Mouse (Mus musculus): ENCODE data around the gene Hist1h2ap.
"Not testable (repeated sequence)": the region's sequence is repeated elsewhere in the genome, so short reads cannot be mapped to it uniquely, and the experiment has no call there.

Hist1h2ap gene

DNA sequence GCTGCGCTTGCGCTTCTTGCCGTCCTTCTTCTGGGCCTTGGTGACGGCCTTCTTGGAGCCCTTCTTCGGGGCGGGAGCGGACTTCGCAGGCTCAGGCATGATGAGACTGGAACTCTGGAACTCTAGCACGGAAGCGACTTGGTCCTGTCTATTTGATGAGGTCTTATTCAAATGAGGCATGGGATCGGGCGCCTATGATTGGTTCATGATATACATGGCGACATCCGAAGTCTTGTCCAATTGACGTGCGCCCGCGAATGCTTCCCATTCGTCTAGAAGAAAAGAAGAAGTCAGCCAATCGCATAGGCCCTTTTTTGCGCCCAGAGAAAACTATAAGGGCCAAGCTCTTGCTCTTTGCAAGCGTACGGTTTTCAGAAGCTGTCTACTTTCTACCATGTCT lies 23.2 kb downstream of the Hist1h2ap start, which contains the start of the genes Hist1h2bq and Hist1h2ao:
Gene Hist1h2bq (minus strand): TSS at position 125 of the 400 bp plus-strand sequence.
Gene Hist1h2ao (plus strand): TSS at position 393 of the 400 bp plus-strand sequence.
- not testable (repeated sequence) for DNase-seq (ENCODE audit: low spot score in 2 of 2)

DNA sequence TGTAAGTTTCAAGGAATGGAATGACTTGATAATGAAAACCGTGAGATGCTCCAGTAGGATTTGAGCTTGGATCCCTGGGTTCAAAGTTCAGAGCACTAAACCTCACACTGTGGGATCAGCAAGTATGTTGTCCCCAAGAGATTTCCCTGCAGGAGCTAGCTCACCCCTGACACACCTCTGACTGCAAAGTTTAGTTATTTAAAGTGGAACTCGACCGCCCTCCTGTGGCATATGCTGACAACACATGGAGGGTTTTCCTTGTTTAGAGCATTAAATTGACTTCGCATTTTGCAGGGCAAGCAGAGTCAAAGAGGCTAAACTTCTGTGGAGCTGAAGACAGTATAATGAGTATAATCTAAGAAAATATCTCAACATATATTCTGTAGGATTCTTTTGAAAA lies 30.2 kb downstream of the Hist1h2ap start:
- DNase-seq (ENCODE audit: low spot score in 2 of 2), result not testable (repeated sequence)

DNA sequence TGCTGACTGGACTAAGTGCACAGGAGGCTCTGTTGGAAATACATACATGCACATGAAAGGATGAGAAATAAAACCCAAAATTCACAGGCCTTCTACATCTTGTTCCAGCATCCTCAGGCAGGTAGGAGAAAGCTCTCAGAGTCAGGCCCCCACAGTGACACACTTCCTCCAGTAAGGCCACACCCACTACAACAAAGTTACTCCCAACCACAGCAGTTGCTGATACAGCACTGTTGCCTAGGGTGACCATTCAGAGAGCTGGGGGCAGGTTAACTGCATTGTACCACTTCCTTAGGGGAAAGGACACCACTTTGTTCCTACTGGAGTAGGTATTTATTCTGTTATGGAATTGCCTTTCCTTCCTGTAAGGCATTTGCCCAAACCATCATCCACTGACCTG lies 36.1 kb downstream of the Hist1h2ap start:
- not testable (repeated sequence) for DNase-seq (ENCODE audit: low spot score in 2 of 2)

DNA sequence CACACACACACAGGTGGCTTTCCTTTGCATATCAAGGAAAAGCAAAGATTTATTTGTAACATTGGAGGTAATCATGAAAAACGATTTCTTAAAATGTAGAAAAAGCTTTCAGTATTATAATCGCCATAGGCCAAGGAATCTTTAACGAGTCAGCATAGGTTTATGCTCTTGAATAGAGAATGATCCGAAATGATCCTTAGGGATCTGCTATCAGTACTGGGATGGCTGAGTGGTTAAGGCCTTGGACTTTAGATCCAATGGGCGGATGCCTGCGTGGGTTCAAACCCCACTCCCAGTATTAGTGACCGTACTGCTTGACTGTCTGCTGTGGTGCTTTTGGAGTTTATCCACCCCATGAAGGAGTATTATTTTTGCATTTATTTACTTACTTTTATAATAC lies 37.7 kb downstream of the Hist1h2ap start:
- no peak for DNase-seq (ENCODE audit: low spot score in 2 of 2)

DNA sequence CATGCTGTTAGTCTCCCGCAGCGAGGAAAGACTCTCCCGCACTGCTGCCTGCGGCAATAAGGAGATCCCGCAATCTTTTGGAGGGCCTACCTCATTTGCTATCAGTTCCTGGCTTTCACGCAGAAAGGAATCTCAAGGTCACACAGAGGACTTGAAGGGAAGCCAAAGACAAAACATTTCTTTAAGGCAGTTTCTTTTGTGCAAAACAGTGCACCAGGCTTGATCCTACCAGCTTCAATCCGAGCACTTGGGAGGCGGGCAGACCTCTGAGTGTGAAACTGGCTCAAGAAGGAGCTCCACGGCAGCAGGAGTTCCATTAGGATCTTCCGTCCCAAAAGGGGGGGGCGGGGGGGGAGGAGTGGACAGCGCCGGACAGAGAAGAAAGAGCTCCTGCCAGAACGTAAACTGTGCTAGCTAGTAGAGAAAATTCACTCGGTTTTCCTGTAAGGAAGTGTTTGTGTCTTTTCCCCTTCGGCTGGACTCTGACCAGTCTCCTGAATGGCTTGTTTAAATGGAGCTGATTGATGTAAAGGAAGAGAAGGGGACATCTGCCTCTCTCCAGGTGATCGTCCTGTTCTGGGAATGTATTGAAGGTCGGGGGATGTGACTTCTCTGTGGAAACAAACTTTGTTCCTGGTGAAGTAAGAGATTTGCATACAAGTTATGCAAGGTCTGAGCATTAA lies 42.6 kb downstream of the Hist1h2ap start:
- DNase-seq (ENCODE audit: low spot score in 2 of 2), result no peak

DNA sequence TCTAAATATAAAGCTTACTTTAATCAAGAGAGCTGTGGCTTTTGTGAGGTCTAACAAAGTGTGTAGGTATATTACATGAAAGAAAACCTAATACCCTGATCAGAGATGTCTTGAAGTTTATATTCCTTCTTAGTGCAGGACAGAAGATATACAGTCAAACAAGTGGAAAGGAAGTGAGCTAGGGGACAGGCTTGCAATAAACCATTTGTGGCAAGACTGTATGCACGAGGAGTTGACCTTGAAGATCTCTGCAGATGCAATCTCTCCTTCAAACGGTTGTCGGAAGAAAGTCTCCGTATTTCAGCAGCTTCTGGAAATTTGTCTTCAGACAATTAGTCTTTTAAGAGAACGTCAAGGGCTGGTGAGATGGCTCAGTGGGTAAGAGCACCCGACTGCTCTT lies 43.4 kb downstream of the Hist1h2ap start:
- no peak for DNase-seq (ENCODE audit: low spot score in 2 of 2)

DNA sequence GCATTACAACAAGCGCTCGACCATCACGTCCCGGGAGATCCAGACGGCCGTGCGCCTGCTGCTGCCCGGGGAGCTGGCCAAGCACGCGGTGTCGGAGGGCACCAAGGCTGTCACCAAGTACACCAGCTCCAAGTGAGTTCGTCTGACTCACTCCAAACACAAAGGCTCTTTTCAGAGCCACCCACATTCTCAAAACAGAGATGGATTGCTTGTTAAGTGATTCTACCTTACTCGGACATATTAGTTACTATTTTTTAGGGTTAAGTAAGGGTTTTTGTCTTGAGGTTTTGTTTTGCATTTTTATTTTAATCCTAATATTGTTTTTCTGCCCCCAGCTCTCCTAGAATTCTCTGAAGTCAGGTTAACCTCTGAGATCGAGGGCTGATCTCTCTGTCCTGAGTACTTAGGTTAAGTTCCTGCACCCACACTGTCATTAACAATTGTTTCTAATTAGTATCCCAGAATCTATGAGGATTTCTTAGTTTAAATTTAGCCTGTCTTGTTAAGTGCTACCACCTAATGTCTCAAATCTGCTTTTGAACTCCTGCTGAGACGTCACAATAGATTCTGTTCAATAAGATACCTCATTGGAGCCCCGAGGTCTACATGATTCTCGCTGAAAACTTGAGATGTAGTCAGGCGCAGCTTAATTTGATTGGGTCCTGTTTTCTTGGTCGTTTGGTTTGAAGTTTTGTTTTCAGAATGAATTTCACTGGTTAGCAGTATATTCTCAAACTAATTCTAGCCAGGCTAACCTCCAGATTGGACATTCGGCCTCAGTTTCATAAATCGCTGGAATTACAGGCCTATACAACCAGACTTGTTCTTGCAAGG lies 45.3 kb downstream of the Hist1h2ap start:
- no peak for DNase-seq (ENCODE audit: low spot score in 2 of 2)

DNA sequence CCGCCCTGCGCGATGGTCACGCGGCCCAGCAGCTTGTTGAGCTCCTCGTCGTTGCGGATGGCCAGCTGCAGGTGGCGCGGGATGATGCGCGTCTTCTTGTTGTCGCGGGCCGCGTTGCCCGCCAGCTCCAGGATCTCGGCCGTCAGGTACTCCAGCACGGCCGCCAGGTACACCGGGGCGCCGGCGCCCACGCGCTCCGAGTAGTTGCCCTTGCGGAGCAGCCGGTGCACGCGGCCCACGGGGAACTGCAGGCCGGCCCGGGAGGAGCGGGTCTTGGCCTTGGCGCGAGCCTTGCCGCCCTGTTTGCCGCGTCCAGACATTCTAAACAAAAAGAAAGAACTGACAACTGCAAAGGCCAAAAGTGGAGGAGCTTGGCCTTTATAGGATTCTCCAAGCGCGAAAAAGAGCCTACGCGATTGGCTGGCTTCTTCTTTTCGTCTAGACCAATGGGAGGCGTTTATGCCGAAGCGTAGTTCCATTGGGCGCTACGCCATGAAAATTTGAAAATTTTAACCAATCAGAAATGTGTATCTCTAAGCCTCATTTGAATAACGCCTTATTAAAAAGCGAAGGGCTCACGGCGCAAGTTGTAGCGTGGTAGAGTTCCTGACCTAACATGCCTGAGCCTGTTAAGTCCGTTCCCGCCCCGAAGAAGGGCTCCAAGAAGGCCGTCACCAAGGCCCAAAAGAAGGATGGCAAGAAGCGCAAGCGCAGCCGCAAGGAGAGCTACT lies 46.2 kb downstream of the Hist1h2ap start, which contains the start of the genes Hist1h2an and Hist1h2bp:
Gene Hist1h2an (minus strand): TSS at position 320 of the 731 bp plus-strand sequence.
Gene Hist1h2bp (plus strand): TSS at position 563 of the 731 bp plus-strand sequence.
- peak; percentile 82 to 90 for DNase-seq (ENCODE audit: low spot score in 2 of 2)

DNA sequence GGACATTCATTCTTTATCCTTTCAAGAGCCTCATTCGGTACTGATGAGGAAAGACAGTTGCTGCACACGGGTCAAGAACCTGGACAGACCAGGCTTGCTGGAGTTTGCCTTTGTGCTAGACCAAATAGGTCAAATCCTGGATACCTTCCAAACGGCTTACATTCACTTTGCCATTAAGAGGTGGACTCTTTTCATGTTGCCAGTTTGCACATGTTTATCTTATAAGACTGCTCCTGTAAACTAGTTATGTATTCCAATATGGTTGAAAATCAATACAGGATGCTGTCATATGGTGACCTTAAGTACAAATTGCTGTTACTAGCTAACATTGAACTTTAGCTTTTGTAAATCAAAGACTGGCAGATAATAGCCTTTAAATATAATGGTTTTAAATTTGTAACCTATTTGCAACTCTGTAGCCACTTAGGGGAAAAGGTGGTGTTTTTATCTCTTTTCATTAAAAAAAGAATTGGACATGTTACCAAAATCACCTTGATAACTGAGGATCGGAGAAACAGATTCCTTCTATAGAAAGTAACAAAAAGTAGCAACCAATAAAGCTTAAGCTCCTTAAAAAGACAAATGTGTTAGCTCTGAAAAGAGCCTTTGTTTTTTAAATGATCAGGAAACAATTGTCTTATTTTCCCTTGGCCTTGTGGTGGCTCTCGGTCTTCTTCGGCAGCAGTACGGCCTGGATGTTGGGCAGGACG lies 47.0 kb downstream of the Hist1h2ap start:
- no peak for DNase-seq (ENCODE audit: low spot score in 2 of 2)

DNA sequence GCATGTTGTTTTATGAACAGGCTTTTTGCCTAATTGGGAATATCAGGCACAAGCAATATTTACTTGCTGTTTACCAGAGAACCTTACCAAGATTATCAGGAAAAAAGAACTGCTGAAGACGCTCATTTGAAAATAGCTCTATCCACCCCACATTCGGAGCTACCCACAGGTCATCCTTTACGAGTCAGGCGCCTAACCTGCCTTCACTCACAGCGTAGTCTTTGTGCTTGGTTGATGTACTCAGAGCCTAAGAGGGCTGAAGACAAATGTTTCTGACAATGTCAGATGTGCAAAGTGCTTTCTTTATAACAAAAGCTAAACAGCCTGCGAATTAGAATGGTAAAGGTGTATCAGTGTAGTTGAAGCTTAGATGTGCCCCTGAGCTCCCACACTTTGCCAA lies 49.0 kb downstream of the Hist1h2ap start:
- no peak for DNase-seq (ENCODE audit: low spot score in 2 of 2)

DNA sequence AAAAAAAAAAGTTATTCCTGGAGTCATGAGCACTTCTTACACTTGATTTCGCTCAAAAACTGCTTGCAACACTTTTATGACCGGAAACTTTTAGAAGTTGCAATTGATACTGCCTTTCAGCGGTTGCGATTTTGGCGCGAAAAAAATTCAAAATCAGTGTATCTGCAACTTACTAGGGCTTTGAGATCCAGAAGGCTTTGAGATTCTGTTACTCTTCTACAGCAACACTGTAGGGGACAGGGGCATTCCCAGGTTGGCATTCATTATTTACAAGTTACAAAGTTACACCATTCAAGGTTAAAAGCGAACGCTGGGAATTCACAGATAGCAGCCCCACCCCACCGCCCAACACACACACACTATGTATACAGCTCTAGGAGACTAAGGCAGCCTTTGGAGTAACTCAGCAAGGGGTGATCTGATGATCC lies 49.6 kb downstream of the Hist1h2ap start:
- DNase-seq (ENCODE audit: low spot score in 2 of 2), result no peak

DNA sequence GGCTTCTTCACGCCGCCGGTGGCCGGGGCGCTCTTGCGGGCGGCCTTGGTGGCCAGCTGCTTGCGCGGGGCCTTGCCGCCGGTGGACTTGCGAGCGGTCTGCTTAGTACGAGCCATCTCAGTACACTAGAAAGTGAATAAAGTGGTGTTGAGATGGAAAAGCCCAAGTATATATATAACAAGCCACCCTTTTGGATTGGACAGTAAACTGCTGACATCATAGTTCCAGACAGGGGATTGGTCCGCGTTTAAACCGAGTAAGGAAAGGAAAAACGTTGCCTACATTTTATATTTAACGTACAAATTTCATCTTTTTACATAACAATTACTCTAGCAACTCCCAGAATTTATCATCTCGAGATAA lies 50.1 kb downstream of the Hist1h2ap start, which contains the start of gene Hist1h3i:
Gene Hist1h3i (minus strand): TSS at position 116 of the 363 bp plus-strand sequence.
- peak; percentile 19 to 29 for DNase-seq (ENCODE audit: low spot score in 2 of 2)

All from frontal cortex, postnatal 14 days (tissue).